Mouse (Mus musculus) ES-E14 (cell line): ENCODE data around the gene Patl2. TPM values are rescaled to one million over a fixed set of nuclear protein-coding genes. Genes with fewer than 3 reads are reported as not detected.

Source experiments
- DNase-seq: peaks from one replicate; pipeline ENCODE4 v3.0.0-alpha.2; 2013; ENCODE audit warnings: low read depth, low spot score
- H3K27ac ChIP-seq: 2 replicates; pipeline ENCODE4 v1.5.1; 2012; ENCODE audit warnings: low read depth, mild to moderate bottlenecking, low read length, moderate library complexity, mixed read lengths; ENCODE audit not compliant: poor library complexity, insufficient read depth, severe bottlenecking
- H3K36me3 ChIP-seq: 2 replicates; pipeline ENCODE4 v1.6.1; 2012; ENCODE audit warnings: mild to moderate bottlenecking, low read length, moderate library complexity, mixed read lengths; ENCODE audit not compliant: control insufficient read depth, poor library complexity, insufficient read depth, severe bottlenecking
- H3K4me1 ChIP-seq, 2 experiments: fragments of 150-350 bp in 1 of 2; sonication (generic) in 1 of 2; 2 replicates each; pipeline ENCODE4 v1.6.1; 2012; ENCODE audit warnings: low read length in 2 of 2, mild to moderate bottlenecking in 1 of 2, mixed read lengths in 1 of 2; ENCODE audit not compliant: control insufficient read depth in 2 of 2, insufficient read depth in 2 of 2, poor library complexity in 1 of 2
- H3K4me3 ChIP-seq, 2 experiments: fragments of 150-350 bp in 1 of 2; sonication (generic) in 1 of 2; 2 replicates each; pipeline ENCODE4 v1.5.1; 2012; ENCODE audit warnings: low read length in 2 of 2, low read depth in 1 of 2, mild to moderate bottlenecking in 1 of 2, mixed read lengths in 1 of 2; ENCODE audit not compliant: insufficient read depth in 1 of 2, poor library complexity in 1 of 2, severe bottlenecking in 1 of 2
- H3K9ac ChIP-seq: 2 replicates; pipeline ENCODE4 v1.6.1; 2012; ENCODE audit warnings: low read depth, mild to moderate bottlenecking, low read length, mixed read lengths; ENCODE audit not compliant: poor library complexity, insufficient read depth, severe bottlenecking
- H3K9me3 ChIP-seq: fragments of 150-350 bp; sonication (generic); 2 replicates; pipeline ENCODE4 v1.6.1; 2012; ENCODE audit warnings: low read depth, mild to moderate bottlenecking, low read length; ENCODE audit not compliant: control insufficient read depth, insufficient read depth
- CHD2 ChIP-seq: IDR thresholded peaks from 2 replicates; pipeline ENCODE4 v1.6.1; 2014; ENCODE audit warnings: mild to moderate bottlenecking, low read depth, low read length, inconsistent platforms
- HCFC1 ChIP-seq: IDR thresholded peaks from 2 replicates; pipeline ENCODE4 v1.6.1; 2012; ENCODE audit warnings: low read length, inconsistent platforms, borderline replicate concordance; ENCODE audit not compliant: insufficient read depth
- MAFK ChIP-seq: IDR thresholded peaks from 2 replicates; pipeline ENCODE4 v1.6.1; 2014; ENCODE audit warnings: mild to moderate bottlenecking, low read depth, low read length, inconsistent platforms; ENCODE audit not compliant: insufficient read depth
- ZC3H11A ChIP-seq: IDR thresholded peaks from 2 replicates; pipeline ENCODE4 v1.6.1; 2012; ENCODE audit warnings: low read depth, mild to moderate bottlenecking, inconsistent platforms, low read length, borderline replicate concordance
- ZNF384 ChIP-seq: IDR thresholded peaks from 2 replicates; pipeline ENCODE4 v1.6.1; 2012; ENCODE audit warnings: low read depth, low read length, inconsistent platforms
- in situ Hi-C, 2 experiments: fragments of 600-800 bp; cut with MboI; formaldehyde crosslinking; loops; one replicate each; pipeline ENCODE4 v1.15.1; 2025; ENCODE audit warnings: low sequenced_read_pairs in 2 of 2, inconsistent platforms in 1 of 2; ENCODE audit not compliant: unreplicated experiment in 2 of 2
- total RNA-seq: library from RNA; depleted of rRNA; stranded (reverse); fragments of 300-350 nt; gene quantifications from 2 replicates; pipeline ENCODE4 v1.2.3, GENCODE M21; 2012

The Patl2 gene
- total RNA-seq, 1 experiment = 1.3 TPM

DNA sequence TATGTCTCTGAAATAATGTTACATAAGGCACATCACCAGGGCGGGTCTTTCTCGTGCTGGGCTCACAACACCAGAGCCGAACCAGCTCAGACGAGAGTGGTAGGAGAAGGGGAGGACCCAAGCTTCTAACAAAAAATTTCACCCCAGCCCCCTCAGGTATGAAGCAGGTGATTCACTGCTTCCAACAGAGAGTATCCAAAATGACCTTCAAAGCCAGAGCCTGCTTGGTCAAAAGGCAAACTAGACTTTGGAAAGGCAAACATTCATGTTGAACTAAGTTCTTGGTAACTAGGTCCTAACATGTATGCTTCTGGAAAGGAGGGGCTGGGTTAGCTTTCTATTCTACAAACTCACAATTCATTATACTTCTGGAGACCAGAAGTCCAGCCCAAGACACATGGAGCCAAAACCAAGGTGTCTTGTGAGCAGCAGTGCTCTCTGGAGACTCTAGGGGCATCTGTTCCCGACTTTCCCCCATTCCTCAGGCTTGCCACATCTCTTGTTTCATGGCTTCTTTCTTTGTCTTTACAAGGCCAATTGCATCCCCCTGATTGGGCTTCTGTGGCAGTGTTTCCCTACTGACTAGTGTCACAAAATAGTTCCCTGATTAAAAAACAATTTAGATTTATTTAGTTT is 44.5 kb downstream of the Patl2 start:
- in situ Hi-C loops = no loop called here
- no peak for DNase-seq
- no peak overlapping the region for H3K4me3 ChIP-seq
- no peaks in the 10 kb centered on the region for H3K36me3 ChIP-seq
- H3K4me1 ChIP-seq = no peaks in the 10 kb centered on the region
- TF ChIP-seq CHD2 = no peak
- TF ChIP-seq MAFK = no peak
- TF ChIP-seq ZNF384 = no peak
- no peak for TF ChIP-seq HCFC1
- no peak for TF ChIP-seq ZC3H11A
- H3K27ac ChIP-seq = no peak overlapping the region
- H3K9ac ChIP-seq = no peak overlapping the region
- no peaks in the 10 kb centered on the region for H3K9me3 ChIP-seq

DNA sequence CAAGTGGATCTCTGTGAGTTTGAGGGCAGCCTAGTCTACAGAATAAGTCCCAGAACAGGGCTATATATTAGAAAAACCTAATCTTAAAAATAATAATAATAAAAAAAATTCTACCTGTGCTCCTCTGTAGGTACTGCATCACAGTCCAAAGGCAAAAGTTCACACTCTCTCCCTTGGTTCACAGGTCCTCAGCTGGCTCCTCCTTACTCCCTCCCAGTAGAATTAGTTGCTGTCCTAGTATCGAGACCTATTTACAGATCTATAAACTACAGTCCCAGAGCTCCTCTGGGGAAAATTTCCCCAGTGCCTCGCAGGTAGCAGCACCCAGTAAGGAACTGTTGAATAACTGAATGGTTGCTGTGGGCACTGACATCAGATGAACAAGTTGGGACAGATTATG is 45.2 kb downstream of the Patl2 start:
- no peak overlapping the region for H3K9ac ChIP-seq
- H3K9me3 ChIP-seq = no peaks in the 10 kb centered on the region
- H3K4me3 ChIP-seq = no peak overlapping the region
- no peaks in the 10 kb centered on the region for H3K36me3 ChIP-seq
- DNase-seq = no peak
- H3K4me1 ChIP-seq = no peaks in the 10 kb centered on the region
- no peak overlapping the region for H3K27ac ChIP-seq
- no peak for TF ChIP-seq ZNF384
- TF ChIP-seq CHD2 = no peak
- TF ChIP-seq MAFK = no peak
- no peak for TF ChIP-seq ZC3H11A
- TF ChIP-seq HCFC1 = no peak
- in situ Hi-C loops = no loop called here

DNA sequence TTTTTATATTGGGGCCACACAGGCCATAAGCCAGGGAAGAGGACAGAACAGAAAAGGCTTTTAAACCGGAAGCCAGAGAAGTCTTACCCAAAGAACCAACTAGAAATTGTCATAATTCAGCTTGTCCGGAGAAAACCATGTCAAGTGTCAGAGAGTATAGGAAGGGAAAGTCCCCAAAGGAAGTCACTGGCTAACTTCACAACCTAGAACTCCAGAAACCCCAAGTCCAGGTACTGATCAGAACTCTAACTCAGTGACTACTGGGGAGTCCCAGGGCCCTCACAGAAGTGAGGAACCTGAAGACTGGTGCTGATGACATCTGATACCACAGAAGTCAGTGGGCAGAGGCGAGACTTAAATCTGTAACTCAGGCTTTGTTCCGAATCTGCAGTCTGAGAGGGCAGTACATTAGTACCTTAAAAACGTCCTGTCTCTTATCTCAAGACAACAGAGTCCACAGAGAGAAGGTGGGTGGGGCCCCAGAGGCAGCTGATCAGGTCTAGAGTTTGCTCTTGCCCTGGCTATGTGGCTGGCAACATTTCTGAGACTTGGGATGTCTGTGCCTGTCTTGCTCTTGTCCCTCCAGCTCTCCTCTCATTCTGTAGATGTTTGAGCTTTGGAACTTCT is 48.0 kb downstream of the Patl2 start:
- DNase-seq = no peak
- no peak overlapping the region for H3K9ac ChIP-seq
- in situ Hi-C loops = no loop called here
- H3K4me3 ChIP-seq = no peak overlapping the region
- TF ChIP-seq MAFK = no peak
- no peak for TF ChIP-seq CHD2
- TF ChIP-seq ZNF384 = no peak
- no peak for TF ChIP-seq HCFC1
- TF ChIP-seq ZC3H11A = no peak
- no peaks in the 10 kb centered on the region for H3K4me1 ChIP-seq
- no peaks in the 10 kb centered on the region for H3K9me3 ChIP-seq
- H3K36me3 ChIP-seq = no peaks in the 10 kb centered on the region
- H3K27ac ChIP-seq = no peak overlapping the region

DNA sequence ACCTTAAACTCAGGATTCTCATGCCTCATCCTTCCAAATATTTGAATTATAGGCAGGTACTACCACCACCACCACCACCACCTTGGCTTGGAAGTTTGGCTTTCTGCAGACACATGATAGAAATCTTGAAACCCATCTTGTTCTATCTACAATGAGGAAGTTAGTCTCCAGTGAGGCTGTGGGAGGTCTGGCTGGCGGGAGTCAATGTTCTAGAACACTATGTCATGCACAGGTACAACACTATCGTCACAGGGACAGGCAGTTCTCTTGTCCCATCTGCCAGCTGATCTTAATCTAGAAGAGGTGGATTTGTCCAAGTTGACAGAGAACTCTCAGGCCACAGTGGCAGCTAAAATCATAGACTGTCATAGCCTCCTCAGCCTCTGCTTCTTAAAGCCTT is 53.4 kb downstream of the Patl2 start:
- H3K9ac ChIP-seq = no peak overlapping the region
- peaks cover 0 to 3% of the 10 kb centered on the region in 2 experiments; a peak in 1 of 4 replicates for H3K4me1 ChIP-seq
- H3K9me3 ChIP-seq = no peaks in the 10 kb centered on the region
- DNase-seq = no peak
- H3K4me3 ChIP-seq = no peak overlapping the region
- TF ChIP-seq MAFK (no peak), CHD2 (no peak), ZC3H11A (no peak), HCFC1 (no peak), ZNF384 (no peak)
- no peaks in the 10 kb centered on the region for H3K36me3 ChIP-seq
- H3K27ac ChIP-seq = no peak overlapping the region
- in situ Hi-C loops = no loop called here

DNA sequence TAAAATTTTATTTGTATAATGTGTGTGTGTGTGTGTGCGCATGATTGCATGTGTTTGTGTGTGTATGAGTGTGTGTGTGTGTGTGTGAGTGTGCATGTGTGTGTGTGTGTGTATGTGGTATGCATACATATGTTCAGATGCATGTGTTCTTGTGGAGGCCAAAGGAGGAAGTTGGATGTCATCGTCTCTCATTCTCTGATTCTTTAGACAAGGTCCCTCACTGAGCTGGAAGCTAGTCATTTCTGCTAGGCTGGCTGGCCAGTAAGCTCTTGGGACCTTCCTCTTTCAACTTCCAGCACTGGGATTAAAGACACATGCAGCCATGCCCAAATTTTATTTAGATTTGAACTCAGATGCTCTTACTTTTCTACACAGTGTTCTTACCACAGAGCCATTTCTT is 53.9 kb downstream of the Patl2 start:
- in situ Hi-C loops = no loop called here
- H3K9me3 ChIP-seq = no peaks in the 10 kb centered on the region
- H3K4me3 ChIP-seq = no peak overlapping the region
- no peak overlapping the region for H3K27ac ChIP-seq
- H3K9ac ChIP-seq = no peak overlapping the region
- DNase-seq = no peak
- no peak for TF ChIP-seq HCFC1
- no peak for TF ChIP-seq ZNF384
- TF ChIP-seq MAFK = no peak
- TF ChIP-seq CHD2 = no peak
- TF ChIP-seq ZC3H11A = no peak
- H3K36me3 ChIP-seq = no peaks in the 10 kb centered on the region
- peaks cover 1 to 8% of the 10 kb centered on the region in 2 experiments; a peak in 2 of 4 replicates for H3K4me1 ChIP-seq
